Mouse (Mus musculus) lung, adult 2 months (tissue): ENCODE measurements around the gene Col23a1.

Experiments used
- CTCF ChIP-seq: fragments of 200-500 bp; IDR thresholded peaks from 2 replicates; pipeline ENCODE4 v1.5.1; 2011; ENCODE audit warnings: mild to moderate bottlenecking, low read length, control low read depth; ENCODE audit not compliant: insufficient read depth
- POLR2A ChIP-seq: fragments of 200-500 bp; IDR thresholded peaks from 2 replicates; pipeline ENCODE4 v1.6.1; 2011; ENCODE audit warnings: low read depth, mild to moderate bottlenecking, control low read depth, low read length, borderline replicate concordance; ENCODE audit errors: extremely low read depth

DNA sequence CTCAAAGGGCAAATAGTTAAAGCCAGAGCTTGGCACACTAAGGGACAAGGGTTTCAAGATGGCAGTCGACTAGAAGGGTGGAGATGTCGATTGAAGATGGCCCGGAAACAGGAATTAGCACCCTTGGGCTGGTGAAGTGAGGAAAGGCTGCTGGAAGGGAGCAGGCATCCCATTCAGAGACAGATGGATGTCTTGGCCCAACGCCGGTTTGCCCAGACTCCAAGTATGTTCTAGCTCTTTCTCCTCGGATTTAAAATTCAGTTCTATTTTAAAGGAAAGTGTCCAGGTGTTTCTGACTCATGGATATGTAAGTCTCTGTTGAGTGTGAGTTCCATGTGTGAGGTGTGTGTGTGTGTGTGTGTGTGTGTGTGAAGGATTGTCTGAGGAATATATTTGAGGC, 53.1 kb downstream of the Col23a1 start:
- TF ChIP-seq POLR2A (no peak), CTCF (no peak)
